Mouse (Mus musculus): Measurements from ENCODE around the gene Bend6. TPM values are rescaled to one million over a fixed set of nuclear protein-coding genes. Genes with fewer than 3 reads are reported as not detected.

Gene Bend6
- total RNA-seq (2022): 1 to 10 TPM; 1.5 to 3.0 (median 2.5) TPM

DNA sequence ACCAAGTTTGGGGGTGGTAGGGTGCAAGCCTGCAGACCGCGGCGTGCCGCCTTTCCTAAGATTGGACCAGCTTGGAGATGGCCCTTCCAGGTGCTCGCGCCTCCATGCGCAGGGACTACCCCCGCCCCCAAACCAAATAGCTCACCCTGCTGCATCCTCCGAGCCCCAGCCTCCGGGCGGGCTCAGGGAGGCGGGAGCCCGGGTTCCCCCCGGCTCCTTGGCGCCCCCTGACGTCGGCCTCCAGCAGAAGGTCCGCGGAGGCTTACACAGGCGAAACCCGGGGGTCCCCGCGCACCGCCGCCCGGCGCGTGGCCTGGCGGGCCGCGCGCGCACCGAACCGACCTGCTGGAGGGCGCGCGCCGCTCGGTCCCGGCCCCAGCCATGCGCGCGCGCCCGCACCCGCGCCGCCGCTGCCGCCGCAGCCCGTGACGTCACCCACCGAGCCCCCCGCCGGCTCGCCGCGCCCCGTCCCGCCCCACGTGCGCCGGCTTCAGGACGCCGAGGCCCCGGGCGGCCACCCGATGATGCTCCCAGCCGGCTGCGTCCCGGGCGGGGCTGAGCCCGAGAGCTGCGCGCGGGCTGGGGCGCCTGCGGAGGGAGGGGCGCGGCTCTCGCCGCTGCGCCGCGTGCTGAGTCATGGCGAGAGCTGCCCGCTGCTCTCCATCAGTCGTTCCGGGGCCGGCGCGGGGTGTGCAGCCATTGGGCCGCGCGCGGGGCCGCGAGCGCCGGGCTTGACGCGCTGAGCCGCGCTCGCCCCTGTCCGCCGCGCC is at the start of gene Bend6:
Gene Bend6, minus strand, starts transcription at position 396 of the 770 bp plus-strand sequence.
- DNase-seq (ENCODE audit: low spot score): peak; percentile 38

DNA sequence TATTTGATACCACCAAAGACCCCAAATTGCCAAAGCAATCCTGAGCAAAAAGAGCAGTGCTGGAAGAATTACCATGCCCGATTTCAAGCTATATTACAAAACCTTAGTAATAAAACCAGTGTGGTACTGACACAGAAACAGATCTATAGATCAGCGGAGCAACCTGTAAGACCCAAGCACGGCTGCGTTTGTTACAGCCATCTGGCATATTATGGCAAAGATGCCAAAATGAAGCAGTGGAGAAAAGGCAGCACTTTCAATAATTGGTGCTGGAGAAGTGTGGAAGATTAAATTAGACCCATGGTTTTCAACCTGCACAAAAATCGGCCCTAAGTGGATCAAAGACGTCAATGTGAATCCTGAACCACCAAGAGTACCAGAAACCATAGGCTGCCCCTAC is 48.0 kb upstream of the Bend6 start:
- no peak for DNase-seq (ENCODE audit: low spot score)

GRCm38 (mm10) chr1:33948511-33948910 is 40.9 kb upstream of the Bend6 start:
- DNase-seq (ENCODE audit: low spot score): no peak

DNA sequence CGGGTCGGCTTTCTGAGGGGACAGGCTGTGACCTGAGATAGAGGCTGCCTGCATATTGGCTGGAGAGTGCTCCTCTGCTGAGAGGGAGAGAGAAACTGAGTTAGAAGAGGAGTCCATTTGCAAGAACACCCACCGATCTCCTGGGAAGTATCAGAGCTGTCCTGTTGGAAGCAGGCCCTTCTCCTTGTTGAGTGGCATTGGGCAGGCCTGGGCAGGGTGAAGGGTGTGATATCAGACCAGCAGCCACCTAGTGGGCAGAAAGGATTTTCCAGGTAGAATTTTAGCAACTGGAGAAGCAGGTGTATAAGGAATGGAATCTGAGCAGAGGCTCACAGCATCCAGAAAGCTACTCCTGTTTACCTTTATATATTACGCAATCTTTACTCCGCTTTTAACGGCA is 40.2 kb upstream of the Bend6 start:
- DNase-seq (ENCODE audit: low spot score): no peak

DNA sequence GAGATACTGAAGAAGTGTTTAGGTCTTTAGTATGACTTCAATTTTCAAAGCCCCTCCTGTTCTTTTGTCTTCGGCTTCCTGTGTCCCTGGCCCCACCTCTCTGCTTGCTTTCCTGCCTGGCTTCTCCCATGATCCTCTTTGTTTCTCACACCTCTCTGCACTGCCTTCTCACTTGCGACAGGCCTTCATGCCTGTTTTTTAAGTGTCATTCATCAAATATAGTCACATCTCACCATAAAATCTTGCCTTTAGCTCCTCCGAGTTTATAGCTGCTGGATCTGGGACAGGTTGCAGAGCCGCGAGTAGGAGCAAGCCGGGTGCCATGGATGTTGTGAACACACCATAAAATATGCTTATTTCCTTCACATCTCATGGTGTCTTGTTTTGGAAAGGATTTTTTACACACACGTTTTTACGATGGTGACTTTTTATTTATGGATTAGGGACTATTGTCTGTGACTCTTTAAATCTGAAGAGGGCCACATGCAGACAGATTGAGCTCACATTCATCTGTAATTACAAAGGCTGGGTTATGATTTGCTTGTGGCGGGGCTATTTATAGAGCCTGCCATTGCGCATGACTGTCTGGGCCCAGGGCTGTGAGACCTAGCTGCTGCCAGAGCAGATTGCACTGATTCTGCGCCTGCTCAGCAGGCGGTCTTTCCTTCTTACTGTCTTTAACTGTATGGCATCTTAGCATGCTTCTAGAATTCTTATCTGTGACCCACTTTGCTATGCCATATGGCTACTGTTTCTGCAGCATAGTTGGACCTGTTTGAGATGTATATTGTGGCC is 39.2 kb upstream of the Bend6 start:
- peak; percentile 47 for DNase-seq (ENCODE audit: low spot score)

DNA sequence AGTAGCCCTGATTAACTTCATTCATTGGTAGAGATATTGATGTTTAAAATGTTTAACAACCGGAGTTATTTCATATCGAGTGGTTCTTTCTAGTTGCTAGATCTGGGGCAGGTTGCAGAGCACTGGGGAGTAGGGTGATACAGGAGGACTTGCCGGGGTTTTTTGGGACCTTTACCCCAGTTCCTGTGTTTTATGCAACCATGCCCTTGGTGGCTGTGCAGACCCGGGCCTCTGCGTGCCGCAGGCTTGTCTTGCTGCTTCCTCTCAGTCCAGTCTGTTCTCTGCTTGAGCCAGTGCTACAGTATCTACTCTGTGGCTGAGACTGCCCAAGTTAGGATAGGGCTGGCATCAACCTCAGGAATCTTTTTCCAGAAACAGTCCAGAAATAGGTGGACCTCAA is 38.1 kb upstream of the Bend6 start:
- no peak for DNase-seq (ENCODE audit: low spot score)

- DNase-seq (ENCODE audit: low spot score): peak; percentile 63
These were observed 37.5 kb upstream of the Bend6 start for GRCm38 (mm10) chr1:33944977-33945750.

DNA sequence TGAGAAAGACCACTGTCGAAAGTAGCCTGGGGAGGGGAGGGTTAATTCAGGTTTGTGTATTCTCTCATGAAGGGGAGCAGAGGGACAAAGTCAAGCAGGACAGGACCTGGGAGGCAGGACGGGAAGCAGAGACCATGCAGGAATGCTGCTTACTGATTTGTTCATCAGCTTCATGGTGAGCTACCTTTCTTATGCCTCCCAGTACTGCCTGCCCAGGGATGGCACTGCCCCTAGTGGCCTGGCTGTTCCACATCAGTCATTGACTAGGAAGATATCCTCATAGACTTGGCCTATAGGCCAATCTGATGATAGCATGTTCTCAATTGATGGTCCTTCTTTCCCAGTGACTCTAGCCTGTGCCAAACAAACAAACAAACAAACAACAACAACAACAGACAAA is 36.3 kb upstream of the Bend6 start:
- no peak for DNase-seq (ENCODE audit: low spot score)

DNA sequence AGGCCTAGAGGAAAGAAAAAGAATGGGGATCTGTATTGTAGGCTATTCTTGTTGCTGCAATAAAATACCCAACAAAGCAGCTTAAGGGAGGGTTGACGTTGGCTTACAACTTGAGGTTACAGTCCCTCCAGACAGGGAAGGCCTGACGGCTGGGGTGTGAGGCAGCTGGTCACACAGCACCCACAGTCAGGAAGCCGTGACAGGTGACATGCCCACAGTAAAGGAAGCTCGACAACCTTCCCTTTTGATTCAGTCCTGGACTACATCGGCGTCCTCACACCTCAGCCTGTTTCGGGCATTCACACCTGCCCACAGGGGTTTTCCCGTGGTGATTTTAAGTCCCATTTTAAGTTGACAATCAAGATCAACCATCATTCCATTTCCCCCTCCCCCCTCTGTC is 35.0 kb upstream of the Bend6 start:
- DNase-seq (ENCODE audit: low spot score): no peak

- DNase-seq (ENCODE audit: low spot score): no peak
These were observed 32.8 kb upstream of the Bend6 start for GRCm38 (mm10) chr1:33940364-33940928.

DNA sequence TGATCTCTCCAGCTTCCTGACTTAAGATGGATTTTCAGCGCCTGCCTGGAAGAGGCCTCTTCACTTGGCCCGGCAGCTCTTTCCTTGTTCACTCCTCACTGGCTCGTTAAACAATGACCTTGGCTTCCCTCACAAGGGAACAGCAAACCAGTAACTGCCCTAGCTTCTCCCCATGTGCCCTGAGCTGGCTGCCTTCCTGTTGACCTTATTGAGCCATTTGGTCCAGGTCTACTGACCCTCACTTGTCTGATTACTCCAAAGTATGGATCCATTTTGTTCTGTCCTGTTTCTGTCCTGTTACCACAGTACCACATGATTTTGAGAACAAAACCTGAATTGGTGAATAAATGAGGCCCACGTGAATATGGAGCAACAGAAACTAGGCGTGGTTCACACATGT is 32.2 kb upstream of the Bend6 start:
- no peak for DNase-seq (ENCODE audit: low spot score)

DNA sequence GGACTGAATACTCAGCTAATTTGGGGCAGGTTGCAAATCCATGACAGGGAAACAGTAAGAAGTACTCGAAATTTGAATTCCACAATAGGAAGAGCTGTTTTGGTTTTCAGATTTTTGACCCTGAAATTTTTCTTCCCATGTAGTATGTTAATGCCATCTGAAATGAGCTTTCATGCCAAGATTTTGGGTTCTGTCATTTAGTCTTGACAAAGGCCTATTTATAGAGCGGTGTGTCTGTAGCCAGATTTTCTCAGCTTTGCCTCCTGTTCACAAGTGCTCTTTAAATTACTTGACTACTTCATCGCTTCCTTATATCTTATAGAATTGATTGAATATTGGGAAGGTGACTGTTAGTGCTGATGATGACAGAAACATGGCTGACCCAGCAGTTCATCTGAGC is 28.3 kb upstream of the Bend6 start:
- no peak for DNase-seq (ENCODE audit: low spot score)

- no peak for DNase-seq (ENCODE audit: low spot score)
These were observed 25.4 kb upstream of the Bend6 start for GRCm38 (mm10) chr1:33932845-33933499.

GRCm38 (mm10) chr1:33932196-33932595 is 24.6 kb upstream of the Bend6 start:
- no peak for DNase-seq (ENCODE audit: low spot score)

DNA sequence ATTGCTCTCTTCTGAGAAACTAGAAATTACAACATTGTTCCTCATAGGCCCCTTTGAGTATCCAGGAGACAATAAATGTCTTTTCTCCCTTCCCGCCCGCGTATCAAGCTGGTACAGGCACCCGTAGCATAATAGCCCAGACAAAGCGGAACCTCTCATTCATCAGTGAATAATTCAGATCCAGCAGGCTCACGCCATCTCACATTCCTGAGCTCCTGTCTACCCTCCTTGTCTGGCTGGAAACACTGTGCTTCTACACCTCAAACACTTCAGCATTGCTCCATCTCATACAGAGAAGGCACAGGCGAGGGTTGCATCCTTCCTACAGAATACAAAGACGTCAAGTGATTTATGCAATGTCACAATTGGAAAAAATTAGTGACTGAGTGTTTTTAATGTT is 24.2 kb upstream of the Bend6 start:
- no peak for DNase-seq (ENCODE audit: low spot score)

GRCm38 (mm10) chr1:33927466-33927865 is 19.9 kb upstream of the Bend6 start:
- no peak for DNase-seq (ENCODE audit: low spot score)

DNA sequence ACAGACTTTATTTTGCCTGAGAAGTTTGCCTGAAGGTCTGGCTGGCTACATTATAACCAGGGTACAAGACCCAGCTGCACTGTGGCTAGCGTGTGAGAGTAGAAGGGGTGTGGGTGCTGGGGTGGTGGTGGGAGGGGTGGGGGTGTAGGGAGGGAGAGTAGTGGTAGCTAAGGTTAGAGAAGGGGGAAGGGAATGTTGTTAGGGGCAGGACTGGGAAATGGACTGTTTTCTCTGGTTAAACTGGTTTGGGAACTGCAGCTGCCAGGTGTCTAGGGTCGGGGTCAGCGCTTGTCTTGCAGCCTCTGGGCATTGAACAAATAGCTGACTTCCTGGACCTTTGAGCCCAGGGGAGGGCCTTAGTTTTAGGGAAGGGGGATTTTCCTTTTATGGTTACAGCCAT is 17.7 kb upstream of the Bend6 start:
- DNase-seq (ENCODE audit: low spot score): no peak

GRCm38 (mm10) chr1:33922975-33923374 is 15.4 kb upstream of the Bend6 start:
- DNase-seq (ENCODE audit: low spot score): no peak

GRCm38 (mm10) chr1:33916554-33916953 is 8.9 kb upstream of the Bend6 start:
- DNase-seq (ENCODE audit: low spot score): no peak

DNA sequence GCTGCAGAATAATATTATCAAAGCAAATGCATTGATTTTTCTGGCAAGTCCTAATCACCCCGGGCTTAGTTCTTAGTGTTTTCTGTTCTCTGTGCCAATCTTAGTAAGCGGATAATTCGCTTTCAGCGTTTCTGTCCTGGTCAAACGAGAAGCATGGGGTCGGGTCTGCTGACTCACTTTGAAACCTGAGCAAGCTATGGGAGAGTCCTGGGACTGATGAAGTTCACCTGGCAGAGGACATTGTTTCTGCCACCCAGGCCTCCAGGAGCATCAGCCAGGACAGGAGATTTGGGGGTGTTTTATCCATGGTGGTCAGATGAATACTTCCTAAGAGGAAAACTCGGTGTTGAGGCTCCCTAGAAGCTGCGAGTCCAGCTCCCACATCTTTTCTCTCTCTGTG is 4.0 kb upstream of the Bend6 start:
- DNase-seq (ENCODE audit: low spot score): no peak

DNA sequence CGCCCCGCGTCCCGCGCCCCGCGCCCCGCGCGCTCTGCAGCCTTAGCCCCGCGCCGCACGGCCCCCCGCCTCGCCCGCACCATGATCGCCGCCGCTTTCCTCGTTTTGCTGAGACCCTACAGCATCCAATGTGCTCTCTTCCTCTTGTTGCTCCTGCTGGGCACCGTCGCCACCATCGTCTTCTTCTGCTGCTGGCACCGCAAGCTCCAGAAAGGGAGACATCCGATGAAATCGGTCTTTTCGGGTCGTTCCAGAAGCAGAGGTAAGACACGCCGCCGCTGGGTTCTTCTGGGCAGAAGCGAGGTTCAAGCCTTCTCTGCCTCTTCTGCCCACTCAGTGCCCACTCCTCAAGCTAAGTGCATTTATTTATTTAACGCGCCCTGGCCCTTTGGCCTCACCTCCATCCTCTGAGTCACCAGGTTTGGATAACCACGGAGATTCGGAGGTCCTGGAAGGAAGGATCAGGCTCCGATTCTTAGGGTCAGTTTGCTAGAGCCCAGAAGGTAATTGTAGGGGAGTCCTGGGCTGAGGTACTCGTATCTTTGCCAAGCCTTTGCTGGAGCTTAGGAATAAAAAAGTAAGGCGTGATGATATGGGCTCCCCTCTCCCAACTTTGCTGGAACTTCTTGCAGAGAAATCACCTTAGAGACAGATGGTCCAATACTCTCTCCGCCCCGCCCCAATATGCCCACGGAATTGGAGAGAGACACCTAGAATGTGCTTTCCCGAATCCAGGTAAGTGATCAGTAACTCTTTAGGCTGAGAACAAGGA is 761 bp upstream of the Bend6 start, which contains the start of gene Dst:
Gene Dst, plus strand, starts transcription at position 35 of the 772 bp plus-strand sequence.
- DNase-seq (ENCODE audit: low spot score): no peak

Data from heart, adult 8-10 months (tissue).